Mouse (Mus musculus): ENCODE measurements at regions not wholly inside any gene's neighbourhood (a gene's known extent, or its start where the extent isn't known, plus 50 kb on each side); places are given as distances from the start of the nearest gene placed in this dataset.

DNA sequence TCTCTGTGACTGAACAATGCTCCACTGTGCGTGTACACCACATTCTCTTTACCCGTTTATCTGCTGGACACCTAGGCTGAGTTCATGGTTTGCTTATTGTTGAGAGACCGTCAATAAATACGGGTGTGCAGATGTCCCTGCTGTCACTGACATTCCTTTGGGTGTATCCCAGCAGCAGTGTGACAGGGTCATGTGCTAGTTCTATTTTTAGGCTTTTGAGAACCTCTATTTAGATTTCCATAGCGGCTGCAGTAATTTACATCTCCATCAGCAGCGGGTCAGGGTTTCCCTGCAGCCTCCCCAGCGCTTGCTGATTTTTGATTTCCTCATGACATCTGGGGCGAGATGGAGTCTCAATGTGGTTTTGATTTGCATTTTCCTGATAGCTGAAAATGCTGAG is 162.1 kb upstream of the Klf14 start:
- H3K79me3 ChIP-seq (ENCODE audit: low read depth) = peaks cover 98% of the 10 kb centered on the region
- H3K36me3 ChIP-seq (ENCODE audit: control insufficient read depth, insufficient read depth) = peaks cover 77% of the 10 kb centered on the region
- no peaks in the 10 kb centered on the region for H3K27me3 ChIP-seq (ENCODE audit: control insufficient read depth, insufficient read depth, insufficient read length)
- H3K4me3 ChIP-seq (ENCODE audit: insufficient read depth, poor library complexity, severe bottlenecking) = no peak overlapping the region
- H3K79me2 ChIP-seq (ENCODE audit: control insufficient read depth, insufficient read depth) = peaks cover 100% of the 10 kb centered on the region
- no peak overlapping the region for H3ac ChIP-seq (ENCODE audit: control insufficient read depth, insufficient read length, low read depth)
- TF ChIP-seq USF1 (IDR thresholded peaks at IDR 0.05; ENCODE audit: low read depth) = no peak
- no peak for TF ChIP-seq MYOD1 (IDR thresholded peaks at IDR 0.05; ENCODE audit: control insufficient read depth, insufficient read length, low read depth)
- no peak for TF ChIP-seq MAX (IDR thresholded peaks at IDR 0.05)
- no peak for TF ChIP-seq FOSL1 (IDR thresholded peaks at IDR 0.05; ENCODE audit: insufficient read depth, low read length, poor library complexity, severe bottlenecking)
- TF ChIP-seq CEBPB (IDR thresholded peaks at IDR 0.05; ENCODE audit: low read depth) = no peak
- no peak for TF ChIP-seq CTCF (IDR thresholded peaks at IDR 0.05; ENCODE audit: control insufficient read depth, insufficient read depth, insufficient read length)
- TF ChIP-seq MYOG (IDR thresholded peaks at IDR 0.05; ENCODE audit: control insufficient read depth, extremely low read depth, insufficient read length) = no peak

DNA sequence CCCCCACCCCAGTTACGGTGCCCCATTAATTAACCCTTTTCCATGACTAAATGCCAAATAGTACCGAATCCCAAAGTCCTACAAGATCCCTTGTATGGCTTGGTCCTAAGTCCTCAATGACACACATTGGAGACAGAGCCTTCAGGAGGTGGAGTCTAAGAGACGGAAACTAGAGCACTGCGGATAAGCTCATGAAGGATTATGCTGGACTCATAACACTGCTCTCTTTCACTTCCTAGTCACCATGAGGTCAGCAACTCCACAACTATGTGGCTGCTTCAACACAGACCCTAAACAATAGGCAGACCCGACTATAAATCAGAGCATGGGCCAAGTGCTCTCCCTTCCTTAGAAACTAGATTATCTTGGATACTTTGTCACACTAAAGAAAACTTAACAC is 164.0 kb upstream of the Klf14 start:
- H3ac ChIP-seq (ENCODE audit: control insufficient read depth, insufficient read length, low read depth) = peak overlapping the region; percentile 62
- peaks cover 87% of the 10 kb centered on the region for H3K79me3 ChIP-seq (ENCODE audit: low read depth)
- TF ChIP-seq MAX (IDR thresholded peaks at IDR 0.05) = no peak
- no peak for TF ChIP-seq FOSL1 (IDR thresholded peaks at IDR 0.05; ENCODE audit: insufficient read depth, low read length, poor library complexity, severe bottlenecking)
- no peak for TF ChIP-seq CEBPB (IDR thresholded peaks at IDR 0.05; ENCODE audit: low read depth)
- TF ChIP-seq MYOG (IDR thresholded peaks at IDR 0.05; ENCODE audit: control insufficient read depth, extremely low read depth, insufficient read length) = no peak
- no peak for TF ChIP-seq MYOD1 (IDR thresholded peaks at IDR 0.05; ENCODE audit: control insufficient read depth, insufficient read length, low read depth)
- TF ChIP-seq USF1 (IDR thresholded peaks at IDR 0.05; ENCODE audit: low read depth) = no peak
- no peak for TF ChIP-seq CTCF (IDR thresholded peaks at IDR 0.05; ENCODE audit: control insufficient read depth, insufficient read depth, insufficient read length)
- H3K36me3 ChIP-seq (ENCODE audit: control insufficient read depth, insufficient read depth) = peaks cover 64% of the 10 kb centered on the region
- H3K27me3 ChIP-seq (ENCODE audit: control insufficient read depth, insufficient read depth, insufficient read length) = no peaks in the 10 kb centered on the region
- peak overlapping the region; percentile 53 for H3K4me3 ChIP-seq (ENCODE audit: insufficient read depth, poor library complexity, severe bottlenecking)
- H3K79me2 ChIP-seq (ENCODE audit: control insufficient read depth, insufficient read depth) = peaks cover 100% of the 10 kb centered on the region

DNA sequence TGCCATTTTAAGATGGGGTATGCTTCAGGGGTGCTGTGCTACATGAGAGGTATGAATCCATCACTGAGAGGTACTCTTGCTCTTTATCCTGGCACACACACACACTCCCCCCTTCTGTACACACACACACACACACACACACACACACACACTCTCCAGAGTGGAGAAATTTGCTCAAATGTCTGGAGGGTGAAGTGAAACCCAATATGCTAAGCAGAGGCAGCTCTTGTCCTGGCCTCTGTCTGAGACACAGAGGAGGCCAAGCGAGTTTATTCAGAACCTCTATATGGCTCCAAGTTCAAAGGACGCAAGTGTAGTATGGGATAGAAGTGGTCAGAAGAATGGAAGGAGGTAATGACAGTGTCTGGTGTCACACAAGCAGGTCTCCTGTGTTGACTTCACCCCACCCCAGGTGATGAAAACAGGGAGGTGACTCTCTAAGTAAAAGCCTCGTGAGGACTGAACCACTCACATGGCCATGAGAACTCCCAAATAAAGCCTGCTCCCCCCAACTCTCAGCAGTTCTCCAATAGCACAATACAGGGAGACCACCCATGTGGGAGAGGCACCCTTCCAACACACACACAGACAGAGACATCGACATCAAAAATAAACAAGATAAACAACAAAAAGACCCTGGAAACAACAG is 164.6 kb upstream of the Klf14 start:
- H3K36me3 ChIP-seq (ENCODE audit: control insufficient read depth, insufficient read depth) = peaks cover 58% of the 10 kb centered on the region
- H3K4me3 ChIP-seq (ENCODE audit: insufficient read depth, poor library complexity, severe bottlenecking) = peak overlapping the region; percentile 53
- peak overlapping the region; percentile 62 for H3ac ChIP-seq (ENCODE audit: control insufficient read depth, insufficient read length, low read depth)
- peaks cover 99% of the 10 kb centered on the region for H3K79me2 ChIP-seq (ENCODE audit: control insufficient read depth, insufficient read depth)
- H3K27me3 ChIP-seq (ENCODE audit: control insufficient read depth, insufficient read depth, insufficient read length) = no peaks in the 10 kb centered on the region
- TF ChIP-seq MAX (IDR thresholded peaks at IDR 0.05) = no peak
- TF ChIP-seq CTCF (IDR thresholded peaks at IDR 0.05; ENCODE audit: control insufficient read depth, insufficient read depth, insufficient read length) = no peak
- TF ChIP-seq USF1 (IDR thresholded peaks at IDR 0.05; ENCODE audit: low read depth) = no peak
- TF ChIP-seq FOSL1 (IDR thresholded peaks at IDR 0.05; ENCODE audit: insufficient read depth, low read length, poor library complexity, severe bottlenecking) = no peak
- TF ChIP-seq MYOD1 (IDR thresholded peaks at IDR 0.05; ENCODE audit: control insufficient read depth, insufficient read length, low read depth) = no peak
- no peak for TF ChIP-seq MYOG (IDR thresholded peaks at IDR 0.05; ENCODE audit: control insufficient read depth, extremely low read depth, insufficient read length)
- no peak for TF ChIP-seq CEBPB (IDR thresholded peaks at IDR 0.05; ENCODE audit: low read depth)
- H3K79me3 ChIP-seq (ENCODE audit: low read depth) = peaks cover 83% of the 10 kb centered on the region

DNA sequence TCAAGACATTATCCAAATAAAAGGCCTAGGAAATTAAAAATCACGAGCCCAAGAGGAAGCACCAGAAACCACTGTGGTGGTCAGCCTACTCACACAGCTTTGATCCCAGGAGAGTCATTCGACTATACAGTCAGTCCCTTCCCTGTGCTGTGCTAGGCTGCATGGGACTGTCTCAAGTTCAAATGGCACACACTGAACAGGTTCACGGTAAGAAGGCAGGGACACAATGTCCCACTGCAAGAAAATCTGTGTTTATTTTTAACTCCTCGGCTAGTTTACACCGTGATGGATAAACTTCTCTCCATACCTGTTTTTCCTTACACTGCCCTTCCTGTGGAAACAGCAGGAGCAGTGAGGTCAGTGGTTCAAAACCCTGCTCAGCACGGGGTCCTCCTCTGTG is 165.2 kb upstream of the Klf14 start:
- H3K4me3 ChIP-seq (ENCODE audit: insufficient read depth, poor library complexity, severe bottlenecking) = peak overlapping the region; percentile 53
- peaks cover 99% of the 10 kb centered on the region for H3K79me2 ChIP-seq (ENCODE audit: control insufficient read depth, insufficient read depth)
- peaks cover 77% of the 10 kb centered on the region for H3K79me3 ChIP-seq (ENCODE audit: low read depth)
- peak overlapping the region; percentile 69 for H3ac ChIP-seq (ENCODE audit: control insufficient read depth, insufficient read length, low read depth)
- H3K27me3 ChIP-seq (ENCODE audit: control insufficient read depth, insufficient read depth, insufficient read length) = no peaks in the 10 kb centered on the region
- peaks cover 53% of the 10 kb centered on the region for H3K36me3 ChIP-seq (ENCODE audit: control insufficient read depth, insufficient read depth)
- TF ChIP-seq CTCF (IDR thresholded peaks at IDR 0.05; ENCODE audit: control insufficient read depth, insufficient read depth, insufficient read length) = no peak
- no peak for TF ChIP-seq MYOG (IDR thresholded peaks at IDR 0.05; ENCODE audit: control insufficient read depth, extremely low read depth, insufficient read length)
- no peak for TF ChIP-seq USF1 (IDR thresholded peaks at IDR 0.05; ENCODE audit: low read depth)
- no peak for TF ChIP-seq MAX (IDR thresholded peaks at IDR 0.05)
- no peak for TF ChIP-seq FOSL1 (IDR thresholded peaks at IDR 0.05; ENCODE audit: insufficient read depth, low read length, poor library complexity, severe bottlenecking)
- TF ChIP-seq CEBPB (IDR thresholded peaks at IDR 0.05; ENCODE audit: low read depth) = no peak
- no peak for TF ChIP-seq MYOD1 (IDR thresholded peaks at IDR 0.05; ENCODE audit: control insufficient read depth, insufficient read length, low read depth)

DNA sequence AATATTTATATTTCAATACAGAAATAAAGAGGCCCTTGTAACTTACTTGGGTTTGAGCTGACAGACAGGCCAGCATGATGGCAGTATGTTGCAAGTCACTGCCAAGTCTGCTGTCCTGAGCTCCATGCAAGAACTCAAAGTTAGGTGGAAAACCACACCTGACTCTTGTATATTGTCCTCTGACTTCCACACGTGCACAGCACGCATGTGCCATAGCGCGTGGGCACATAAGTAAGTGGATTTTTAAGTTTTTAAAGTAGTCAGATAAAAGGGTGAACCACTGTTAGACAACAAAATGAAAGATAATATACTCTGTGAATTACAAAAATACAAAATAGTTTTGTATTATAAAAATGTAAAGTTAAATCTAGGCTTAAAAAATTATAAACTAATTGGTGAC is 166.0 kb upstream of the Klf14 start:
- Histone ChIP-seq H3K4me3 (ENCODE audit: insufficient read depth, poor library complexity, severe bottlenecking) (peak overlapping the region; percentile 53), H3K27me3 (ENCODE audit: control insufficient read depth, insufficient read depth, insufficient read length) (no peaks in the 10 kb centered on the region), H3K36me3 (ENCODE audit: control insufficient read depth, insufficient read depth) (peaks cover 53% of the 10 kb centered on the region), H3ac (ENCODE audit: control insufficient read depth, insufficient read length, low read depth) (peak overlapping the region; percentile 85), H3K79me2 (ENCODE audit: control insufficient read depth, insufficient read depth) (peaks cover 99% of the 10 kb centered on the region), H3K79me3 (ENCODE audit: low read depth) (peaks cover 69% of the 10 kb centered on the region)
- TF ChIP-seq CEBPB (IDR thresholded peaks at IDR 0.05; ENCODE audit: low read depth) (no peak), FOSL1 (IDR thresholded peaks at IDR 0.05; ENCODE audit: insufficient read depth, low read length, poor library complexity, severe bottlenecking) (no peak), USF1 (IDR thresholded peaks at IDR 0.05; ENCODE audit: low read depth) (no peak)

Measured in C2C12 (cell line).